Mouse (Mus musculus): Measurements from ENCODE around the gene C1ql2. TPM values are rescaled to one million over a fixed set of nuclear protein-coding genes. Genes with fewer than 3 reads are reported as not detected.

C1ql2 gene
- not detected for total RNA-seq (2023)

GRCm38 (mm10) chr1:120340419-120341171 is at the start of gene C1ql2:
Gene C1ql2 (plus strand): TSS chr1:120340582.

Other genes starting within 250 kb of the C1ql2 start
- gene Dbi, start 219.5 kb upstream of the C1ql2 start, total RNA-seq (2023) = 10 to 100 TPM; 35.8 to 39.3 TPM
- 10 to 100 TPM; 17.1 to 21.5 TPM for gene 3110009E18Rik, start 219.4 kb upstream of the C1ql2 start, total RNA-seq (2023)
- 1 to 10 TPM; 2.1 to 3.3 TPM for gene Steap3, start 67.9 kb upstream of the C1ql2 start, total RNA-seq (2023)
- gene Marco, start 164.4 kb downstream of the C1ql2 start, total RNA-seq (2023) = under 1 TPM in 1 of 2 experiments, not detected in 1; 0.64 TPM

Data from B cell, adult 67 days (primary cell).